Mouse (Mus musculus) adrenal gland (tissue): ENCODE measurements around the gene Mpst.

Source experiments
- intact Hi-C: fragments of 180-260 bp; cut with DNase I; formaldehyde crosslinking; loops from one replicate; pipeline ENCODE4 v1.15.1; 2025

Mpst gene

DNA sequence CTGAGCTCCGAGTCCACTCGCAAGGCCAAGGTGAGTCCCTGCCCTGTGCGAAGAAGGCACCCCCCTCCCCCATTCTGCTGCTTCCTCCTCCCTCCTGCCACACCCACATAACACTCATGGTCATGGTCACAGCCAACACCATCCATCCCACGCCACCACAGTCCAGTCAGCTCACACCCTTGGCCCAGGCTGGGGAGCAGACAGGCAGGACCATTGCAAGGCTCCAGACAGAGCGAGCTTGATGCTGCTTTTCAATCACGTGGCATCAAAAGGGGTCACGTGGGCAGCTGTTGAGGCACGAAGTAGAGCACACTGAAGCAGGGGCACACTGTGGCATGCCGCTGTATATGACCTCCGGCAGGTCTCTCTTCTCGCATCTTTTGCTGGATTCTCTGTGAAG is 29.5 kb downstream of the Mpst start:
- intact Hi-C loops: no loop called here

DNA sequence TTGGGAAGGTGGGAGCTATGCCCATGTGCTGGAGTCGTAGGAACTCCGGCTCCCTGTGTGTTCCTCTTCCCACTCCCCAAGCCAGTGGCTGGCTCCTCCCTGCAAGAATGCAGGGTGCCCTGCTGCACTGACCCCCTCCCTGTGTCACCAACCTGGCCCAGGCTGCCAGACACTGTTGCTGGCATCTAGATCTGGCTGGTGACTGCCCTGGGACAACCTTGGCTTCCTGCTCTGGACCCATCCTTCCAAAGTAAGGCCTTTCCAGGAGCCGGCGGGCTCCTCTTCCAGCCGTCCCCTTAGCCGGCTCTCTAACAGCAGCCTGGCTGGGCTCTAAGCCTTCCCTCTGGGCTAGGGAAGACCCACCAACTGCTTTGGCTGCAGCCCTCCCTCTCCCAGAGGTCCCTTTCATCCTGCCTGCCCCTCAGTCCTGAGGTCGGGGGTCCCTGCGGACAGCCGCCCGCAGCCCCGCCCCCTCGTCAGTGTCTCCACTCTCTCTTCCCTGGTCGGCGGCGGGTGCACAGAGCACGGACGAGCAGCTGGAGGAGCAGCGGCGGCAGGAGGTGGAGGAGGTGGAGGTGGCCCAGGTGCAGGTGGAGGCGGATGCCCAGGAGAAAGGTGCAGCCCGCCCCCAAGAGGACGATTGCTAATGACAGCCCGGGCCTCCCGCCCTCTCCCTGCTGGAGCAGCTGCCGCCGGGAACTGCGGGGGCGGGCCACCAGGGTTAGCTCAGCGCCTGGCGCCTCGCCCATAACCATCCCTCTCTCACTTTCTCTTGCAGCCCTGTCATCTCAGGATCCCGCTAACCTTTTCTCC is 30.4 kb downstream of the Mpst start:
- intact Hi-C loops: no loop called here

DNA sequence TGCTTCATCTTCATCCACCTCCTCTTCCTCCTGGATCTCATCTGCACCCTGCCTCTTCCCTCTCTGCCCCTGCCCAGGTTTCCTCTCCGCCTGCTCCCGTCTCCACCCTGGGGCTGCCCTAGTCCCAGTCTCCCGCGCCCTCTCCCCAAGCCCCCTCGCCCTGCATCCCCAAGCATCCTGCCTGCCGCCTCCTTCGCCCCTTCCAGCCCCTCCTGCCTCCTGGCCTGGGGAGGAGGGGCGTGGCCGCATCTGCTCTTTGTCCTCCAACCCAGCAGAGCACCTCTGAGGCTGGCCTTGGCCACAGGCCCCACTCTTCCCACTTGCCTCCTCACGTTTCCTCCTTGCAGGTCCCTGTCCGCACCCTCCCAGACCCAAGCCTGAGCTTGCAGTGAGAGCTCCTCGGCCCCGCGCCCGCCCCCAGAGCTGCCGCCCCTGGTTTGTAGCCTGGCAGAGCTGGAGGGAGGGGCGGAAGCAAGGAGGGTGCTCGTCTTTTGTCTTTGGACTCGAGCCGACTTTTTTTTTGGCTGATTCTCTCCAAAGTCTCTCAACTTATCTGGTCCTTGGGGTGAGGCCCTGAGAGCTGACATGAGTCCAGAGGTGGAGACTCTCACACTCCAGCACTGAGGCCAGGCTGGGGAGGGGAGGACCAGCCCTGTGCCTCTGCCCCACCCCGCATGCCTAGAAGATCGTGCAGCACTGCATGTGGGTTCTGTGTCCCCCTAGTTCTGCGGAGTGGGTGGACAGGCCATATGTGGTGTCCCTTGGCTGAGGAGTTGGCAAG is 31.2 kb downstream of the Mpst start:
- intact Hi-C loops: no loop called here

DNA sequence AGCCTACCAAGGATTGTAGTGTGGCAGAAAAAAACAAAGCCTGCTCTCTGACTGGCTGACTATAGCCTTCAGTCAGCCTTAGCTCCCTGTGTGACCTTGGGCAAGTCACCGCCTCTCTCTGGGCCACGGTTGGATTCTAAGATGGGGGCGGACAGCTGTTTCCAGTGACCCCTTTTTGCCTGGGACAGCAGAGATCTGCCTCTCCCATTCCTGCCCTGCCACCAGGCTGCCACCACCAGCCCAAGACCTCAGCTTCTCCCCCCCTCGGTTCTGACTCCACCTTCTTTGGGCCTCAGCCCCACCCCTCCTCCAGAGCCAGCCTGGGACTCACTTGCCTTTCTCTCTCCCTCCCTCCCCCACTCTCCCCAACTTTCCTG is 31.8 kb downstream of the Mpst start:
- intact Hi-C loops: no loop called here

DNA sequence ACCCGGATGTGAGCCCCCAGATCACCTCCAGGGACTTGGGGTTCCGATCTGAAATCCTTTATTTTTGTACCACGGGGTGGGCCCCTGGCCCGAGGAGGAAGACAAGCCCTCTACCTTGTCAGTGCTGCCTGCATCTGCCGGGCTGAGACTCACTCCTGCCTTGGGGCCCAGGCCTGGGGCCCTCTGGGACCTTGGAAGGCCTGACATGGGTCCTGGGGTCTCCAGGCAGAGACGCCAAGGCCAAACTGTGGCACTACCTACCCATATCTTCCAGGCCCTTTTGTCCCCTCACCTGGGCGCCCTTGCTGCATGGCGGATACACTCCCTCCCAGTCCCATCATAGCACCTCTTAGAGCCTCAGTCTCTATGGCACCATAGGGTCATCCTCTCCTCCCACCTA is 32.3 kb downstream of the Mpst start:
- intact Hi-C loops: no loop called here

DNA sequence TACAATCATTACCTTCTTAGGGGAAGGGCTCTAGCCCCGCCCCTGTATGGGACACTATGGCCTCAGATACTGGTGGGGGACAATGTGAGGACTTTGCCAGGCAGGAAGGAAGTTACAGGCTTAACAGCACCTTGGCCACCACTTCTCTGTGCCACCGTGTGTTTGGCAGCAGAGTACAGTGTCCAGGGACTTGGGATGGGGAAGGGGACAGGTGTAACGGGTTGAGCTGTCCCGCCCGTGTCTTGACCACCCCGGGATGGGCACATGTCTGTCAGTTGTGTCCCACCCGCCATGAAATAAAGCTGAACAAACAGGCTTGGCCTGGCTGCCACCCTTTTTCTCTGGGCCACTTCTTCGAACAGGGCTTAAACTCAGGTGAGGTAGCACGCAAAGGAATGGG is 32.8 kb downstream of the Mpst start:
- intact Hi-C loops: no loop called here

DNA sequence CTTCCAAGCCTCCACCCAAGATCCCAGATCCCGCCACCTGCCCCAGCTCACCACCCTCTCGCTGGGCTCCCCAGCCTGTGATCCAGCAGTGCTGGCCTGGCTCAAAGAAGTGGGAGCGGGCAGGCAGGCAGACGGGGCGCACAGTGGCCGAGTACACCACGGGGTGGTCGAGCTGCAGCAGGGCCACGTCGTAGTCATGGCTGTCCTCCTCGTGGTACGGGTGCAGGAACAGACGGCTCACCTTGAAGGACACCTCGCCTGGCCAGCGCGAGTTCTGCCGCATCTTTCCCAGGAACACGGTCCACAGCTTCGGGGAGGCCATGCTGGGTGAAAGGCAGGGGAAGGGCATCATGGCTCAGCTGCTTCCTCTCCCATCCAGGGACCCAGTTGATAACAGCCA is 36.0 kb downstream of the Mpst start:
- intact Hi-C loops: no loop called here

DNA sequence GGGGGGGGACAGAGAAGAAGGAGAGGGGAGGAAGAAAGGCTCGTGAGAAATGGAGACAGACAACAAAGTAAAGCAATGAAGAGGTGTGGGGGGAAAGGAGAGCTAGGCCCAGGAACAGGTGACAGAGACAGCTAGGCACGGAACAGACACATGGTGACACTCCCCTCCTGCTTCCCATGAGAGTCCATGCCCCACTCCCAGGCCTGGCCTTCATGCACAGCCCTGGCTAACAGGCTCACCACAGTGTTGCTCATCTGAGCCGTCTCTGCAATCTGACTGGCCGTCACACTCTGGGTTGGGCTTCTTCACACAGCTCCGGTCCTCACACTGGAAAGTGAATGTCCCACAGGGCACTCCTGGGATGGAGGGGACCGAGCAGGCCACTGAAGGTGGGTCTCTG is 37.6 kb downstream of the Mpst start:
- intact Hi-C loops: no loop called here

DNA sequence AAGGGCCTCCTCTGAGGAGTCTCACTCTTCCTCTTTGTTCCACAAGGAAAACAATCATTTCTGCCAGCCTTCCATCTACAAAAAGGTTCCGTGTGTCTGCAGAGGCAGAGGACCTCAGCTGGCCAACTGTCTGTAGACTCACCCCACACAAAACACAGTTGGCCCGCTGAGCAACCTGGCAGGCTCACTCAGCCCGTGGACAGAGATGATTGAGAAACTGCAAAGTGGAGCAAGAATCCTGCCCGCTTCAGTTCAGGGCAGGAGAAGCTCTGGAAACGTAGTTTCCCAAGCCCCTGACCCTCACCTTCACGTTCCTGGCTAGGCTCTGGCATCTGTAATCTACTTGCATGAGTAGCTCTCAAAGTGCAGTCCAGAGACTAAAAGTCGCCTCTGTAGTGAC is 40.9 kb downstream of the Mpst start:
- intact Hi-C loops: loop anchor here (2.0 to 5.0 kb wide), 2 partner anchors 65 to 86 kb away; no protein-coding TSS in a partner anchor

DNA sequence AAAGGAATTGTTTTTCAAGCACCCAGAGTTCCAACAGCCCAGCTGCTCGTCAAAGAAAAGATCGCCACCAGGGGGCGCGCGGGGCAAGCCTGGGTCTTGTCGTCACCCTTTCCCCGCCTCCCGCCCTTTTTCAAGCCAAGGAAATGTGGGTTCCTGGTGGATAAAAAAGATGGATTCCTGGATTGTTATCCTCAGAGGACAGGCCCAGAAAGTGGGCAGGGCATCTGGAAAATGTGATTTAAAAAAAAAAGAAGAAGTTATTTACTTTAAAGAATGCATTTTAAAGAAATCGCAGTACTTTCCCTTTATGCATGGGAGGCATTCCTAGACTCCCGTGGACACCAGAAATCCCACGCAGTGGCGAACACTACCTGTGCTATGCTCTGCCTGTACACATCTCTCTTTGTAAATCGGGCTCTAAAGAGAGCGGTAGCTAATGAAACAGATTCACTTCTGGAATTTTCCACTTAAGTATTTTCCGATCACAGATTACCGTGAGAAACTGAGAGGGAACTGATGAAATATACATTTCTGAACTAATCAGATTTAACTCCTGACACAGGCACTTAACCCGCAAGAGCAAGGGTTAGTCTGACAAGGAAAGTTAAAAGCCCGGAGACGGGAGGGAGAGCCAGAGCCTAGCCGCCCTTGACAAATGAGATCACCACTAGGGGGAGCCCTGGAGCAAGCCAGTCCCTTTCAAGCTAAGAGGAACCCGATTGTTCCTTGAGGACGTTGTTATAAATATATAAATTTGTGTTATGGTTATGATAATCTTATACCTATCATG is 41.7 kb downstream of the Mpst start:
- intact Hi-C loops: loop anchor here (2.0 to 5.0 kb wide), 2 partner anchors 64 to 85 kb away; no protein-coding TSS in a partner anchor

DNA sequence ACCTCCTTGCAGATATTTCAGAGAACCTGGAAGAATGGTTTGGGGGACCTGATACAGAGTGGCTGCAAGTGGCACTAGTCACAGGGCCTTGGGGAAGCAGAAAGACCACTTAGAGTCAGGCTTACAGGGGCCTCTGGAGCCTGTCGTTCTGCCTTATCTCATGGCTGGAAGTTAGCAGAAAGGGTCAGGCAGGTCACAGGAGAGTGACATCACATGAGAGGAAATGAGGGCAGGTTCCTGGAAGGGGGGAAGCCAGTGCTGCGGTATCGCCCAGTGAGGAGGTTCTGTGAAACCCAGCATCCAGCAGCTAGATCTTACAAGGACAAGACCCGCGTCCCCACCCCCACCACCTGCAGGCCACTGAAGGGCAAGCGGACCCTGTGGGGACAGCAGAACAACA is 42.9 kb downstream of the Mpst start:
- intact Hi-C loops: loop anchor here (5.0 kb wide), 1 partner anchor 63 kb away; no protein-coding TSS in a partner anchor

DNA sequence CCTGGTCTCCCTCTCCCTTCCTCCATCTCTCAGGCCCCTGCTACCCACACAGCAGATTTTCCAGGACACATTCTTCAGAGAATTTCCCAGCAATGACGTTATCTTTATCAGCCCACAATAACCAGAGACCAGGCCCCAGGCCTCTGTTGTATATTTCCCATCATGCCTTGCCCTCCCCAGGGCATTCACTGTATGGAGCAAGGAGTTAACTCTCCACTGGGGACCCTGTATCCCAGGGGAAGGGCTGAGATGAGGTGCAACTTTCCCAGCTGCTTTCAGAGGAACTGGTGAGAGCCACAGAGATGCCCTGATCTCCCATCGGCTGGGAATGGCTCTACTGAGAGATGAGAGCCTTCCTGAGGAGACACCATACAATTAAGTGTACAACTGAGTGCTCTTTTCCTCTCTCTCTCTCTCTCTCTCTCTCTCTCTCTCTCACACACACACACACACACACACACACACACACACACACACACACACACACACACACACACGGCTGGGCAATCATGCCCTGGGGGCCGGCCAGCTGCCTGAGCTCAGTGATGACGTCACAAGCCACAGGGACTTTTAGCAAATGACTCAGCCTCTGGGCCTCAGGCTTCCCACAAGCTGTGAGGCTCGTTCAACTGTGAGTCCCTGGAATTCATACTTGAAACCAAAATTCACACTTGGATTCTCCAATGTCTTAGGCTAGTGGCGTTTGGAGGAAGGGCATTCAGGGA is 43.6 kb downstream of the Mpst start:
- intact Hi-C loops: loop anchor here (5.0 kb wide), 1 partner anchor 62 kb away; no protein-coding TSS in a partner anchor

DNA sequence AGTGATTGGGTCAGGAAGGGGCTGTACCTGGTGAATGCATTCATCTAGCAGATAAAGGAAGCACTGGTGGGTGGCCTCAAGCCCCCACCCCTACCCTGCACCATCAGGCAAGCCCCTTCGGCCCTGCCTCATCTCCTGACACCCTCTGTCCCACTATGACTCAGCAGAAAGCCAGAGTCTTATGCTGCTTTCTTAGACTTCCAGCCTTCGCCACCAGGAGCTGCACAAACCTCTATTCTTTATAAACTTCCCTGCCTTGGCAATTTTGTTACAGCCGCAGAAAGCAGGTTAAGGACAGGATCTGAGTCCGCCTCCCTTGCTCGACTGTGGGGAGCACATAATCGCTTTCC is 44.2 kb downstream of the Mpst start:
- intact Hi-C loops: no loop called here

DNA sequence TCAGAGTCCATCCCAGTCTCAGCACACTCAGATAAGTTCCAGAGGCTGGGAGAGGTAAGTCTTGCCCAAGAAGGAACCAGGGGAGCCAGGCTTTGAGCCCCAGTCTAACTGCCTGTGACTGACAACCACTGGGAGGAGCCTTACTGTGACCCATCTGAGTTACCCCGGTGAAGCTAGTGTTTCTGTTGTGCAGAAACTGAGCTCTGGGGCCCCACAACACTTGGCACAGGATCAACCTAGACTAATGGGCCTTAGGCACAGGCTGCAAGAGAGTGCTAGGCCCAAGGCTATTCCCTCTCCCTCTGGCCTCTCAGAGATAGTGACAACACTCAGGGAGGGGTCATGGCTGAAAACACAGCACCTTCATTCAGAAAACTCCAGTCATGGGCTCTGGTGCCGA is 45.0 kb downstream of the Mpst start:
- intact Hi-C loops: no loop called here

DNA sequence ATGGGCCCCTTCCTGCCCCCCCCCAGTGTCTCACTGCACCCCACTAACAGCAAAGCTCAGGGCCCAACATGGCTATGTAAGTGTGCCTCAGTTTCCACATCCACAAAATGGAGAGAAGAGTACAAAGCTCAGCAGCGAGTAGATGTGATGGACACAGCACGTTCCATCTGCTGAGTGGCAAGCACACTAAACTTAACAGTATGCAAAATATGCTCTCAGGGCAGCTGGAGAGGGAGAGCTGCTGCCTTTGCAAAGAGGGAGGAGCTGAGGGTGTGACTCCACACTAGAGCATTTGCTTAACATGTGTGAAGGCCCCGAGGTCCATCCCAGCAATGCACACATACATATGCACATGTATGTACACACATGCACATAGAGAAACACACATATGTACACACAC is 46.7 kb downstream of the Mpst start:
- intact Hi-C loops: no loop called here

DNA sequence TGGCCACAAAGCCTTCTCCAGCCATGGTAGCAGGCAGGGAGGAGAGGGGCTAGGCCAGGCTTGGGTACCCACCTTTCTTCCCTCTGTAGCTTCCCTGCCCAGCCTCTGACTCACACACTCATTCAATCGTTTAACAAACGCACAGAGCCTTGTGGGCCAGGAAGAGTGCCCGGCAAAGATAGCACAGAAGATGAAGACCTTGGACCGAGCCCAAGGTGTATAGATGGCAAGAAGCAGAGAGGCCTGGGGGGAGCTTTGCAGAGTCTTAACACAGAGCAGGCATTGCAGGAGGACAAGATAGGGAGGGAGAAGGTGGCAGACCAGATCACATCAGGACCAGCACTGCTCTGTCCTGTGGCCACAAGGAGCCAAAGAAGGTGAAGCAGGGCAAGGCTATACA is 49.0 kb downstream of the Mpst start:
- intact Hi-C loops: no loop called here

DNA sequence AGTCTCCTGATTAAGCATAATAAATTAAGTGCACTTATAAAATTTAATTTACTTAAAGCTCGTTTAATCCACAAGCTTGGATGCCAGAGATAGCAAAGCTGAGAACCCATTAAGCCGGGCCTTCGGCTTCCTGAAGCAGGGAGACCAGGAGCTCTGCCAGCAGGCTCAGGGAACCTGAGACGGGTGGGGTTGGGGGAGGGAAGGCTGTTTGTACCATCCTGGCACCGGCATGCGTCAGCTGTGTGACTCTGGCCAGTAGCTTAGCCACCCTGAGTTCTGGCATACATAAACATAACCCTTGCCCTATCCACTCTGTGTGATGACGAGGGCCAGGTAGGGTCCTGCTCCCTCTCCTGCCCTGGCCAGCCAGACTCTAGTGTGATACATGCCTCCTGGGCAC is 49.8 kb downstream of the Mpst start:
- intact Hi-C loops: no loop called here

DNA sequence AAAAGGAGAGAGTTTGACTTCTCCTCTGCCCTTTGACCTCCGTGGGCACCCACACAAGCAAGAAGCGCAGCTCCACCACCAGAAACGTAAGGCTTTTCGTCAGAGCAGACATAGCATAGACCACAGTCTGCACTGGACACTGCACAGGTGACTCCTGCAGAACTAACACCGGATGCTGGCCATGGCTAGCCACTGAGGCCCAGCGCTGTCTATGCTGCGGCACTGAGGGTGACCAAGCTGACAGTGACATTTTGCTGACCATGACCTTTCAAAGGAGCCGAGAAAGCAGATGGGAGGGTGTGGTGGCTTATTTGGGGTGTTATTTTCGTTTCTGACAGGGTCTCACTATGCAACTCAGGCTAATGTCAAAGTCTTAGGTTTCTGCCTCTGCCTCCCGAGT is 51.0 kb downstream of the Mpst start:
- intact Hi-C loops: no loop called here

DNA sequence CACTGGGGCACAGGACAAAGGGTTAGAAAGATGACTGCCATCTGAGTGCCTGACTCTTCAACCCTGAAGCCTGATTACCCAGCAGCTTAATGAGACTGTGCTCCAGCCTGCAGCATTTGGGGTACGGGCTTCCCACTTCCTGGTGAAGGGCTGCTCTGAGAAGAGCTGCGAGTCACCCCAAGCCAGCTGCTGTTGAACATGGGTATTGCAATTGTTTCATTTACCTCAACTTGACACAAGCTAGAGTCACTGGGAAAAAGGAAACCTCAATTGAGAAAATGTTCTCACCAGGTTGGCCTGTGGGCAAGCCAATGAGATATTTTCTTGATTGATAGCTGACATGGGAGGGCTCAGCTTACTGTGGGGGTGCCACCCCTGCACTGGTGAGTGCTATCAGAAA is 56.8 kb downstream of the Mpst start:
- intact Hi-C loops: no loop called here
